Mouse (Mus musculus) limb, embryonic 10.5 days (tissue): ENCODE measurements around the gene Sh3bp5. TPM values are rescaled to one million over a fixed set of nuclear protein-coding genes. Genes with fewer than 3 reads are reported as not detected.

Source experiments
- DNase-seq: peaks from one replicate; pipeline ENCODE4 v3.0.0-alpha.2; 2017; ENCODE audit warnings: low spot score
- H3K27ac ChIP-seq: fragments of 300-500 bp; sonication (generic); 2 replicates; pipeline ENCODE4 v1.5.1; 2016; ENCODE audit warnings: mild to moderate bottlenecking
- H3K27me3 ChIP-seq: fragments of 300-500 bp; sonication (generic); 2 replicates; pipeline ENCODE4 v1.6.1; 2016; ENCODE audit warnings: low read depth, mild to moderate bottlenecking; ENCODE audit not compliant: poor library complexity, severe bottlenecking
- H3K36me3 ChIP-seq: fragments of 300-500 bp; sonication (generic); 2 replicates; pipeline ENCODE4 v1.6.1; 2016; ENCODE audit warnings: mild to moderate bottlenecking, moderate library complexity
- H3K4me1 ChIP-seq: fragments of 300-500 bp; sonication (generic); 2 replicates; pipeline ENCODE4 v1.6.1; 2016
- H3K4me3 ChIP-seq: fragments of 300-500 bp; sonication (generic); 2 replicates; pipeline ENCODE4 v1.5.1; 2016; ENCODE audit warnings: mild to moderate bottlenecking, moderate library complexity
- H3K9me3 ChIP-seq: fragments of 300-500 bp; sonication (generic); replicated peaks from 2 replicates; pipeline ENCODE4 v1.6.1; 2016; ENCODE audit warnings: mild to moderate bottlenecking
- WGBS: fragments of 180-500 bp; shearing (Covaris S2); methylation state at CpG from one replicate; pipeline ENCODE4 v1.1.7; 2016; 5-methylcytosine and 5-hydroxymethylcytosine counted together
- polyA plus RNA-seq: library from polyadenylated mRNA; unstranded; fragments of >200 nt; fragmentation: Nextera tagmentation; extraction: Ambion mirVana; gene quantifications from 2 replicates; pipeline ENCODE4 v1.2.1, GENCODE M21; 2016

Sh3bp5 gene
- polyA plus RNA-seq, 1 experiment from 2014 or later: 47.9 TPM

GRCm38 (mm10) chr14:31448994-31449393 is 13.1 kb upstream of the Sh3bp5 start:
- 78% methylated on average over 5 of the region's 5 CpGs for WGBS
- DNase-seq: no peak
- no peak overlapping the region for H3K27ac ChIP-seq
- H3K27me3 ChIP-seq: no peaks in the 10 kb centered on the region
- H3K4me3 ChIP-seq: no peak overlapping the region
- H3K4me1 ChIP-seq: no peaks in the 10 kb centered on the region
- no peaks in the 10 kb centered on the region for H3K36me3 ChIP-seq
- H3K9me3 ChIP-seq: no peaks in the 10 kb centered on the region

GRCm38 (mm10) chr14:31443616-31444015 is 7.7 kb upstream of the Sh3bp5 start:
- DNase-seq: no peak
- Histone ChIP-seq H3K36me3 (no peaks in the 10 kb centered on the region), H3K27ac (no peak overlapping the region), H3K27me3 (no peaks in the 10 kb centered on the region), H3K4me3 (no peak overlapping the region), H3K4me1 (no peaks in the 10 kb centered on the region), H3K9me3 (no peaks in the 10 kb centered on the region)
- 70% methylated on average over 6 of the region's 6 CpGs for WGBS

GRCm38 (mm10) chr14:31440725-31441124 is 4.8 kb upstream of the Sh3bp5 start:
- no peak for DNase-seq
- H3K4me3 ChIP-seq: no peak overlapping the region
- no peaks in the 10 kb centered on the region for H3K36me3 ChIP-seq
- WGBS: 86% methylated on average over 6 of the region's 6 CpGs
- H3K4me1 ChIP-seq: peaks cover 8% of the 10 kb centered on the region
- no peaks in the 10 kb centered on the region for H3K9me3 ChIP-seq
- H3K27me3 ChIP-seq: peaks cover 5% of the 10 kb centered on the region; the same call in 1 of the 2 replicates
- H3K27ac ChIP-seq: no peak overlapping the region

- WGBS: 26% methylated on average over 3 of the region's 3 CpGs
- H3K9me3 ChIP-seq: no peaks in the 10 kb centered on the region
- H3K27ac ChIP-seq: no peak overlapping the region
- DNase-seq: no peak
- peaks cover 5% of the 10 kb centered on the region; the same call in 1 of the 2 replicates for H3K27me3 ChIP-seq
- no peak overlapping the region for H3K4me3 ChIP-seq
- no peaks in the 10 kb centered on the region for H3K36me3 ChIP-seq
- peaks cover 9% of the 10 kb centered on the region for H3K4me1 ChIP-seq
Observed at GRCm38 (mm10) chr14:31440230-31440629, 4.4 kb upstream of the Sh3bp5 start.

GRCm38 (mm10) chr14:31439279-31439678 is 3.4 kb upstream of the Sh3bp5 start:
- WGBS: 78% methylated on average over 11 of the region's 11 CpGs
- H3K4me1 ChIP-seq: peaks cover 18% of the 10 kb centered on the region
- no peak overlapping the region for H3K27ac ChIP-seq
- H3K36me3 ChIP-seq: no peaks in the 10 kb centered on the region
- DNase-seq: no peak
- H3K27me3 ChIP-seq: peaks cover 5% of the 10 kb centered on the region; the same call in 1 of the 2 replicates
- H3K9me3 ChIP-seq: no peaks in the 10 kb centered on the region
- H3K4me3 ChIP-seq: no peak overlapping the region

- Histone ChIP-seq H3K27me3 (peaks cover 5% of the 10 kb centered on the region; the same call in 1 of the 2 replicates), H3K4me3 (no peak overlapping the region), H3K4me1 (peaks cover 31% of the 10 kb centered on the region), H3K27ac (no peak overlapping the region), H3K36me3 (no peaks in the 10 kb centered on the region; the same call in 1 of the 2 replicates), H3K9me3 (no peaks in the 10 kb centered on the region)
- no peak for DNase-seq
- 84% methylated on average over 8 of the region's 8 CpGs for WGBS
Observed at GRCm38 (mm10) chr14:31437826-31438529, 2.1 kb upstream of the Sh3bp5 start.

- H3K4me1 ChIP-seq: peaks cover 54% of the 10 kb centered on the region
- H3K27ac ChIP-seq: peak overlapping the region; percentile 96
- WGBS: 1% methylated on average over 53 of the region's 53 CpGs
- peak; percentile 70 for DNase-seq
- peaks cover 5% of the 10 kb centered on the region; the same call in 1 of the 2 replicates for H3K27me3 ChIP-seq
- H3K4me3 ChIP-seq: peak overlapping the region; percentile 89
- H3K9me3 ChIP-seq: no peaks in the 10 kb centered on the region
- H3K36me3 ChIP-seq: peaks cover 21% of the 10 kb centered on the region
Observed at GRCm38 (mm10) chr14:31435018-31435915, 611 bp downstream of the Sh3bp5 start.

GRCm38 (mm10) chr14:31434426-31434825 is 1.5 kb downstream of the Sh3bp5 start:
- 41% methylated on average over 5 of the region's 5 CpGs for WGBS

GRCm38 (mm10) chr14:31433851-31434360 is 2.0 kb downstream of the Sh3bp5 start:
- peak overlapping the region; percentile 89 for H3K4me3 ChIP-seq

More at GRCm38 (mm10) chr14:31434426-31434825, 1.5 kb downstream of the Sh3bp5 start:
- H3K36me3 ChIP-seq: peaks cover 29% of the 10 kb centered on the region
- H3K9me3 ChIP-seq: no peaks in the 10 kb centered on the region
- H3K4me1 ChIP-seq: peaks cover 54% of the 10 kb centered on the region
- no peak for DNase-seq
- H3K27me3 ChIP-seq: peaks cover 5% of the 10 kb centered on the region; the same call in 1 of the 2 replicates
- peak overlapping the region; percentile 89 for H3K4me3 ChIP-seq
- H3K27ac ChIP-seq: peak overlapping the region; percentile 96

GRCm38 (mm10) chr14:31433126-31433525 is 2.8 kb downstream of the Sh3bp5 start:
- DNase-seq: no peak
- peaks cover 63% of the 10 kb centered on the region for H3K4me1 ChIP-seq
- H3K9me3 ChIP-seq: no peaks in the 10 kb centered on the region
- H3K4me3 ChIP-seq: peak overlapping the region; percentile 89
- peaks cover 5% of the 10 kb centered on the region; the same call in 1 of the 2 replicates for H3K27me3 ChIP-seq
- WGBS: 48% methylated on average over 5 of the region's 5 CpGs
- peak overlapping the region; percentile 96 for H3K27ac ChIP-seq
- H3K36me3 ChIP-seq: peaks cover 42% of the 10 kb centered on the region

More at GRCm38 (mm10) chr14:31433851-31434360, 2.0 kb downstream of the Sh3bp5 start:
- WGBS: 7% methylated on average over 7 of the region's 7 CpGs
- Histone ChIP-seq H3K27me3 (peaks cover 5% of the 10 kb centered on the region; the same call in 1 of the 2 replicates), H3K4me1 (peaks cover 56% of the 10 kb centered on the region), H3K36me3 (peaks cover 34% of the 10 kb centered on the region), H3K9me3 (no peaks in the 10 kb centered on the region), H3K27ac (peak overlapping the region; percentile 96)
- peak; percentile 72 for DNase-seq

- Histone ChIP-seq H3K36me3 (peaks cover 49% of the 10 kb centered on the region), H3K27ac (peak overlapping the region; percentile 96), H3K4me1 (peaks cover 63% of the 10 kb centered on the region)
Observed at GRCm38 (mm10) chr14:31432424-31432823, 3.5 kb downstream of the Sh3bp5 start.

GRCm38 (mm10) chr14:31431789-31432330 is 4.0 kb downstream of the Sh3bp5 start:
- H3K27me3 ChIP-seq: no peaks in the 10 kb centered on the region
- 75% methylated on average over 3 of the region's 3 CpGs for WGBS
- H3K36me3 ChIP-seq: peaks cover 55% of the 10 kb centered on the region
- H3K4me3 ChIP-seq: no peak overlapping the region; the same call in 1 of the 2 replicates
- no peak for DNase-seq
- H3K9me3 ChIP-seq: no peaks in the 10 kb centered on the region
- peak overlapping the region; percentile 96; the same call in 1 of the 2 replicates for H3K27ac ChIP-seq
- H3K4me1 ChIP-seq: peaks cover 63% of the 10 kb centered on the region

More at GRCm38 (mm10) chr14:31432424-31432823, 3.5 kb downstream of the Sh3bp5 start:
- Histone ChIP-seq H3K9me3 (no peaks in the 10 kb centered on the region), H3K27me3 (peaks cover 4% of the 10 kb centered on the region; the same call in 1 of the 2 replicates), H3K4me3 (peak overlapping the region; percentile 89; the same call in 1 of the 2 replicates)
- 38% methylated on average over 4 of the region's 4 CpGs for WGBS
- no peak for DNase-seq
